Mouse (Mus musculus): ENCODE results near the gene Zfp993. TPM values are rescaled to one million over a fixed set of nuclear protein-coding genes. Genes with fewer than 3 reads are reported as not detected.
"Not testable (repeated sequence)": the region's sequence is repeated elsewhere in the genome, so short reads cannot be mapped to it uniquely, and the experiment has no call there.

Gene Zfp993
- polyA plus RNA-seq (2014; fragmentation: Nextera tagmentation; extraction: Ambion mirVana): 2.5 and 2.9 TPM in 2 replicates

GRCm38 (mm10) chr4:146610774-146611400, at the start of gene Zfp993:
TSS of gene Zfp993 (plus strand) at chr4:146610961.
- not testable (repeated sequence) for H3K36me3 ChIP-seq (ENCODE audit: control insufficient read depth, insufficient read depth, low read length); H3K4me2 ChIP-seq (ENCODE audit: low read length); H3K4me1 ChIP-seq (ENCODE audit: control insufficient read depth, insufficient read depth, low read length); DNase-seq (ENCODE audit: low spot score); H3K4me3 ChIP-seq (ENCODE audit: low read depth, low read length); ATAC-seq; H3K27me3 ChIP-seq (replicated peaks; ENCODE audit: control insufficient read depth, insufficient read depth, low read length); H3K27ac ChIP-seq (ENCODE audit: low read depth, low read length); H3K9ac ChIP-seq (ENCODE audit: low read length); H3K9me3 ChIP-seq (replicated peaks; ENCODE audit: control insufficient read depth, low read length)
- WGBS: no CpG with 5 or more reads among the region's 14 CpGs

DNA sequence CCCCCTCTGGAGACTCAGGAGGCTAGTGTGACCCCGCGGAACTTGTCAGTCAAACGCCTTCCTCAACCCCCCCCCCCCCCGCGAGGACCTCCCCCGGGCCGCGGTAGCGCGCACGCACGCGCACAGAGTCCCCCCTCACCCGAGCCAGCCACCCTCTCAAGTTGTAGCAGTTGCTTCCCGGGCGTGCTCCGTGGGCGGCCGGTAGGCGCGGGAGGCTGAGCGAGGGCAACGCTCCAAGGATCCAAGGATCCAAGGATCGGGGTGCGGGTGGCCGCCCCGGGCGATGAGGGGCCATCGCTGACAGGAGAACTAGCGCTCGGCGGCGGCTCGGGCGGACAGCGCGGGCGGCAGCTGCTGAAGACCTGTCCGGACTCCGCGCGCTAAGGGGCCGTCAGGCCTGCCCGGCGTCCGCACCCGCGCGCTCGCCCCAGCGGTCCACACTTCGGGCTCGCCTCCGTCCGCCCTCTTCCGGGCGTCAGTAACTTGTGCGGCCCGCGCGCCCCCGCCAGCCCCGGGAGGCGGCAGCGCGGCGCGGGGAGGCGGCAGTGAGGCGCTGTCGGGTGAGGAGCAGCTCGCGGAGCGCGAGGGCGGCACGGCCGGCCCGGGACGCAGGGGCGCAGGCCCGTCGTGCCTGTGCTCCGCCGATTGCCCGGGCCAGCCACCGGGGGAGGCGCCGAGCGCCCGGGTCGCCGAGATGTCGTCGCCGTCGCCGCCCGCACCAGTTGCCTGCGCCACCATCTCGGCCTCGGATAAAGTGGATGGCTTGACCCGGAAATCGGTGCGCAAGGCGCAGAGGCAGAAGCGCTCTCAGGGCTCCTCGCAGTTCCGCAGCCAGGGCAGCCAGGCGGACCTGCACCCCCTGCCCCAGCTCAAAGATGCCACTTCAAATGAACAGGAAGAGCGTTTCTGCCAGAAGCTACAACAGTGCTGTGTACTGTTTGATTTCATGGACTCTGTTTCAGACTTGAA, 30.6 kb upstream of the Zfp993 start:
- H3K36me3 ChIP-seq (ENCODE audit: control insufficient read depth, insufficient read depth, low read length); H3K4me3 ChIP-seq (ENCODE audit: low read depth, low read length); H3K27me3 ChIP-seq (replicated peaks; ENCODE audit: control insufficient read depth, insufficient read depth, low read length); H3K4me2 ChIP-seq (ENCODE audit: low read length); H3K4me1 ChIP-seq (ENCODE audit: control insufficient read depth, insufficient read depth, low read length); H3K9me3 ChIP-seq (replicated peaks; ENCODE audit: control insufficient read depth, low read length); H3K27ac ChIP-seq (ENCODE audit: low read depth, low read length); DNase-seq (ENCODE audit: low spot score); H3K9ac ChIP-seq (ENCODE audit: low read length): not testable (repeated sequence)
- 6% methylated on average over 14 of the region's 111 CpGs for WGBS
- ATAC-seq: peak; percentile 58; the same call in 1 of the 2 replicates

DNA sequence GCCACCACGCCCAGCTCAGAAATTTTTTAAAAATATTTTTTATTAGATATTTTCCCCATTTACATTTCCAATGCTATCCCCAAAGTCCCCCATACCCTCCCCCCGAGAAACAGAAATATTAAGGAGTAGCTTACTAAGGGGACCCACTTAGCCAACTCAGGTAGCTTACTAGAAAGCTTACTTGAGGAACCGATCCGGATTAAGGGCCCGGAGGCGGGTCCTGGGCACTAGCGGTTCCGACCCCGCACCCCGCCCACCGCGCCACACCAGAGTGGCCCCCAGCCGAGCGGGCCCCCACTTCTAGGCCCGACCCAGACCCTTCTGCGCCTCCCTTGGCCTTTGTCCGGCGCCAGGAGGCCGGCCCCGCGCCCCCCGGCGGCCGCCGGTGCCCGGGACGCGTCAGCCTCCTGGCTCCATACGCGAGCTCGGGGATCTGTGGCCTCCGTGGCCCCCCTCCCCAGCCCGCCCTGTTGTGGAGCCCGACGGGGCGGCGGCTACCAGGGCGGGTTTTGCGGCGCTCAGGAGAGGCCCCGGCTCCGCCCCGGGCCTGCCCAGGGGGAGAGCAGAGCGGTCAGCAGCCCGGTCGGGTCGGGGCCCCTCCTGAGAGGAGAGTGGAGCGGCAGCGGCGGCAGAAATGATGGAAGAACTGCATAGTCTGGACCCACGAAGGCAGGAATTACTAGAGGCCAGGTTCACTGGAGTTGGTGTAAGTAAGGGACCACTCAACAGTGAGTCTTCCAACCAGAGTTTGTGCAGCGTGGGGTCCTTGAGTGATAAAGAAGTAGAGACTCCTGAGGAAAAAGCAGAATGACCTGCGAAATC, 7.0 kb upstream of the Zfp993 start:
- DNase-seq (ENCODE audit: low spot score); H3K36me3 ChIP-seq (ENCODE audit: control insufficient read depth, insufficient read depth, low read length); H3K4me3 ChIP-seq (ENCODE audit: low read depth, low read length); H3K27me3 ChIP-seq (replicated peaks; ENCODE audit: control insufficient read depth, insufficient read depth, low read length); H3K4me2 ChIP-seq (ENCODE audit: low read length); H3K9ac ChIP-seq (ENCODE audit: low read length); H3K4me1 ChIP-seq (ENCODE audit: control insufficient read depth, insufficient read depth, low read length); H3K27ac ChIP-seq (ENCODE audit: low read depth, low read length); H3K9me3 ChIP-seq (replicated peaks; ENCODE audit: control insufficient read depth, low read length): not testable (repeated sequence)
- peak; percentile 85 for ATAC-seq
- WGBS: 7% methylated on average over 17 of the region's 53 CpGs

- no CpG with 5 or more reads among the region's 4 CpGs for WGBS
- H3K9ac ChIP-seq (ENCODE audit: low read length); H3K4me2 ChIP-seq (ENCODE audit: low read length); H3K27me3 ChIP-seq (replicated peaks; ENCODE audit: control insufficient read depth, insufficient read depth, low read length); H3K9me3 ChIP-seq (replicated peaks; ENCODE audit: control insufficient read depth, low read length); ATAC-seq; H3K4me1 ChIP-seq (ENCODE audit: control insufficient read depth, insufficient read depth, low read length); H3K27ac ChIP-seq (ENCODE audit: low read depth, low read length); DNase-seq (ENCODE audit: low spot score); H3K4me3 ChIP-seq (ENCODE audit: low read depth, low read length); H3K36me3 ChIP-seq (ENCODE audit: control insufficient read depth, insufficient read depth, low read length): not testable (repeated sequence)
These were observed 33.6 kb downstream of the Zfp993 start for GRCm38 (mm10) chr4:146644367-146644766.

GRCm38 (mm10) chr4:146649641-146650040, 38.9 kb downstream of the Zfp993 start:
- not testable (repeated sequence) for H3K9me3 ChIP-seq (replicated peaks; ENCODE audit: control insufficient read depth, low read length); ATAC-seq; H3K36me3 ChIP-seq (ENCODE audit: control insufficient read depth, insufficient read depth, low read length); H3K27me3 ChIP-seq (replicated peaks; ENCODE audit: control insufficient read depth, insufficient read depth, low read length); H3K4me3 ChIP-seq (ENCODE audit: low read depth, low read length); DNase-seq (ENCODE audit: low spot score); H3K4me1 ChIP-seq (ENCODE audit: control insufficient read depth, insufficient read depth, low read length); H3K4me2 ChIP-seq (ENCODE audit: low read length); H3K9ac ChIP-seq (ENCODE audit: low read length); H3K27ac ChIP-seq (ENCODE audit: low read depth, low read length)
- WGBS: no CpG with 5 or more reads among the region's 2 CpGs

DNA sequence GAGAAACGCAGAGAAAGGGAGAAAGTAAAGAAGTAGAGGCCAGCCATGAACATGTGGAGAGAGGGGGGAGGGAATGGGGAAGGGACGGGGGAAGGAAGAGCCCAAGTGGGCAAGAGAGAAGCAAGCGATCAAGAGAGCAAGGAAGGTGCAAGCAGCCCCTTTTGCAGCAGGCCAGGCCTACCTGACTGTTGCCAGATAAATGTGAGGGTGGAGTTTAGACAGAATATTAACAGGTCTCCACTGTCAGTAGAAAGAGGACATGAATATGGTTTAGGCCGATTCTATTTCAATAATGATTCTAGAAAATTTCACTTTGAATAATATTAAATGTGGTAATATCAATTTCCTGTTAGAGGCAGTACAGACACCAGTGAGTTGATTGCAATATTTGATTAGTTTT, 39.4 kb downstream of the Zfp993 start:
- not testable (repeated sequence) for ATAC-seq; H3K4me1 ChIP-seq (ENCODE audit: control insufficient read depth, insufficient read depth, low read length); H3K27ac ChIP-seq (ENCODE audit: low read depth, low read length); H3K4me2 ChIP-seq (ENCODE audit: low read length); H3K9me3 ChIP-seq (replicated peaks; ENCODE audit: control insufficient read depth, low read length); H3K9ac ChIP-seq (ENCODE audit: low read length); H3K36me3 ChIP-seq (ENCODE audit: control insufficient read depth, insufficient read depth, low read length); H3K4me3 ChIP-seq (ENCODE audit: low read depth, low read length); H3K27me3 ChIP-seq (replicated peaks; ENCODE audit: control insufficient read depth, insufficient read depth, low read length); DNase-seq (ENCODE audit: low spot score)
- WGBS: 95% methylated on average over 1 of the region's 4 CpGs

- 88% methylated on average over 1 of the region's 5 CpGs for WGBS
- not testable (repeated sequence) for H3K9ac ChIP-seq (ENCODE audit: low read length); H3K4me3 ChIP-seq (ENCODE audit: low read depth, low read length); H3K9me3 ChIP-seq (replicated peaks; ENCODE audit: control insufficient read depth, low read length); H3K27me3 ChIP-seq (replicated peaks; ENCODE audit: control insufficient read depth, insufficient read depth, low read length); H3K27ac ChIP-seq (ENCODE audit: low read depth, low read length); ATAC-seq; H3K4me2 ChIP-seq (ENCODE audit: low read length); DNase-seq (ENCODE audit: low spot score); H3K36me3 ChIP-seq (ENCODE audit: control insufficient read depth, insufficient read depth, low read length); H3K4me1 ChIP-seq (ENCODE audit: control insufficient read depth, insufficient read depth, low read length)
These were observed 39.9 kb downstream of the Zfp993 start for GRCm38 (mm10) chr4:146650639-146651038.

All from forebrain, embryonic 14.5 days (tissue).